Mouse (Mus musculus): ENCODE measurements around the gene Apoa4. TPM values are rescaled to one million over a fixed set of nuclear protein-coding genes. Genes with fewer than 3 reads are reported as not detected.

Gene Apoa4
- polyA plus RNA-seq, 1 experiment from 2014 or later = 0.06 TPM

DNA sequence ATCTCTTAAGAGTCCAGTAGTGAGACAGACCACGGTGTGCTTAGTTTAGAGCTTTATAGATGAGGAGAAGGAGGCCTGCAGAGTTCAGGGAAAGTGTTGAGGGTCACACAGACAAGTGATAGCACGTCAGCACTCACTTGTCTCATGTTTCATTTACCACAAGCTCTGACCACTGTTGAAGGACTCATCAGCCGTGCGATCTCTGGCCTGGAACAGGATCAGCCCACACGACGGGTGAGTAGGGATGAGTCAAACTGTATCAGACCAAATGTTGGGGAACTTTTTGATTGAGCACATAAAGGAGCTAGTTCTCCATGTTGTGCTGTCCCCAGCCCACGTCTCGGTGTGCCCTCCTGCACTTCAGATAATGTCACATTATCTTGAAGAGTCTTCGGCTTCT is 34.0 kb downstream of the Apoa4 start:
- Histone ChIP-seq H3K4me3 (ENCODE audit: low read depth, low read length) (no peak overlapping the region), H3K4me1 (ENCODE audit: insufficient read depth, low read depth, low read length) (peaks cover 5% of the 10 kb centered on the region), H3K27me3 (replicated peaks; ENCODE audit: insufficient read depth, low read length) (no peaks in the 10 kb centered on the region; the same call in 1 of the 2 replicates), H3K36me3 (ENCODE audit: insufficient read depth, low read length) (peaks cover 11% of the 10 kb centered on the region; the same call in 1 of the 2 replicates), H3K9ac (replicated peaks; ENCODE audit: low read depth) (no peak overlapping the region), H3K9me3 (ENCODE audit: low read length) (no peaks in the 10 kb centered on the region), H3K4me2 (replicated peaks; ENCODE audit: low read depth, low read length) (no peak overlapping the region), H3K27ac (ENCODE audit: low read length) (no peak overlapping the region)
- 76% methylated on average over 9 of the region's 9 CpGs for WGBS
- no peak for ATAC-seq
- TF ChIP-seq CTCF (IDR thresholded peaks at IDR 0.05) (no peak), EP300 (IDR thresholded peaks at IDR 0.05) (no peak)
- no peak for DNase-seq (ENCODE audit: low spot score)

DNA sequence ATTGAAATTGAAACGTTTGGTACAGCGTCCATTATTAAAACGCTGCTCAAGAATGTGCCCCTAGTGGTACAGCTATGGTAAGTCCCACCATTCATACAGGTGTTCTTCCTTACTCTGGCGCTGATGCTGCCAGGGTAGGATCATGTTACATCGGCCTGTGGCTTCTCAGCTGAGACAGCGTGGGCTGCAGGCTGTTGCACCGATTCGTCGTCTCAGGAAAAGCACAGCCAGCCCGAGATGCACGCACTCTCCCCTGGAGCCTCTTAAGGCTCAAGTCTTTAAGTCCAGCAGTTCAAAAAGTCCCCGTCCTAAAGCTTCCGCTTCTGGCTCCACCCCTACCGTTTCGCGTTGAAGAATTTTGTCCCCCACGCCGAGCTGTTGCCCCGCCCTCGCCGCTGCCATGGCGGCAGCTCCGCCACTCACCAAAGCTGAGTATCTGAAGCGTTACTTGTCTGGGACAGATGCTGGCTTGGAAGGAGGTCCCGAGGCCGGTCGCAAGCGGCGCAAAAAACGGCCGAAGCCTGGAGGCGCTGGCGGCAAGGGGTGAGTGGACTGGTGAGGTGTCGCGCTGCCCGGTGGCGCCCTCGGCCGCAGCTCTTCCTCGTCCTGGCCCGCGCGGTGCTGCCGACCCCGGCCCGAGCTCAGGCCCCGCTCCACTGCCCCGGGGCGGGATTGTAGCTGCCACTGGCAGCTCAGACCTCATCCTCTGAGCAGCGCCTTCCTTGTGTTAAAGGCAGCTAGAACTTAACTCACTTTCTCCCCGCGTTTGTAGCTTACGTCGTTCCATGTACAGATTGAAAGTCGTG is 42.3 kb downstream of the Apoa4 start, which contains the start of gene Bud13:
Bud13 (plus strand) TSS at position 378 of the 806 bp plus-strand sequence.
- WGBS = under 1% methylated on average over 53 of the region's 55 CpGs
- Histone ChIP-seq H3K27ac (ENCODE audit: low read length) (peak within 1 kb of the TSS; percentile 61), H3K9ac (replicated peaks; ENCODE audit: low read depth) (peak within 1 kb of the TSS; percentile 87), H3K36me3 (ENCODE audit: insufficient read depth, low read length) (peaks cover 26% of the 10 kb centered on the region), H3K4me3 (ENCODE audit: low read depth, low read length) (peak within 1 kb of the TSS; percentile 80), H3K27me3 (replicated peaks; ENCODE audit: insufficient read depth, low read length) (no peaks in the 10 kb centered on the region), H3K4me2 (replicated peaks; ENCODE audit: low read depth, low read length) (peak within 1 kb of the TSS; percentile 76), H3K4me1 (ENCODE audit: insufficient read depth, low read depth, low read length) (peaks cover 5% of the 10 kb centered on the region; the same call in 1 of the 2 replicates), H3K9me3 (ENCODE audit: low read length) (no peaks in the 10 kb centered on the region)
- ATAC-seq (peak; percentile 96), DNase-seq (ENCODE audit: low spot score) (peak; percentile 95)
- no peak; the same call in 1 of the 2 replicates for TF ChIP-seq EP300 (IDR thresholded peaks at IDR 0.05)
- peak; percentile 73 for TF ChIP-seq CTCF (IDR thresholded peaks at IDR 0.05)

Other genes starting within 250 kb of the Apoa4 start
- gene Pafah1b2, start 228.0 kb upstream of the Apoa4 start, polyA plus RNA-seq (2015; fragmentation: Nextera tagmentation; extraction: Ambion mirVana) = 82.8 and 84.6 TPM in 2 replicates
- gene Sik3, start 227.9 kb upstream of the Apoa4 start, polyA plus RNA-seq (2015; fragmentation: Nextera tagmentation; extraction: Ambion mirVana) = 8.9 and 9.3 TPM in 2 replicates
- gene Apoa1, start 12.1 kb upstream of the Apoa4 start, polyA plus RNA-seq (2015; fragmentation: Nextera tagmentation; extraction: Ambion mirVana) = 2.2 and 3.7 TPM in 2 replicates
- not detected in 2 replicates for gene Apoc3, start 5.1 kb upstream of the Apoa4 start, polyA plus RNA-seq (2015; fragmentation: Nextera tagmentation; extraction: Ambion mirVana)
- 0.06 and 0.24 TPM in 2 replicates for gene Apoa5, start 27.9 kb downstream of the Apoa4 start, polyA plus RNA-seq (2015; fragmentation: Nextera tagmentation; extraction: Ambion mirVana)
- gene Zpr1, start 32.4 kb downstream of the Apoa4 start, polyA plus RNA-seq (2015; fragmentation: Nextera tagmentation; extraction: Ambion mirVana) = 27.5 and 28.8 TPM in 2 replicates
- gene Bud13, start 42.3 kb downstream of the Apoa4 start, polyA plus RNA-seq (2015; fragmentation: Nextera tagmentation; extraction: Ambion mirVana) = 9.3 and 9.9 TPM in 2 replicates
- not detected in 2 replicates for gene 4931429L15Rik, start 79.3 kb downstream of the Apoa4 start, polyA plus RNA-seq (2015; fragmentation: Nextera tagmentation; extraction: Ambion mirVana)

All from lung, postnatal 0 days (tissue).